Mouse (Mus musculus) hematopoietic stem cell, adult 5-6 weeks (primary cell): ENCODE measurements around the gene Rps6kc1. TPM values are rescaled to one million over a fixed set of nuclear protein-coding genes. Genes with fewer than 3 reads are reported as not detected.

Source experiments
- ATAC-seq, 2 experiments: fragments of 125-278 bp in 1 of 2; replicated peaks in 1 of 2; 2 replicates each; pipeline ENCODE4 v1.8.0; 2016 to 2017; ENCODE audit warnings: inconsistent platforms in 2 of 2, mild to moderate bottlenecking in 2 of 2, moderate number of reproducible peaks in 2 of 2, low read depth in 1 of 2, moderate TSS enrichment in 1 of 2; ENCODE audit not compliant: low FRiP score in 2 of 2, poor library complexity in 2 of 2, severe bottlenecking in 2 of 2, insufficient read depth in 1 of 2, low TSS enrichment in 1 of 2
- total RNA-seq: library from RNA; stranded (forward); fragments of 172-1452, 232-1000 nt; gene quantifications from 2 replicates; pipeline ENCODE4 v1.2.3, GENCODE M21; 2017

Gene Rps6kc1
- total RNA-seq, 1 experiment from 2014 or later = 14.1 TPM

DNA sequence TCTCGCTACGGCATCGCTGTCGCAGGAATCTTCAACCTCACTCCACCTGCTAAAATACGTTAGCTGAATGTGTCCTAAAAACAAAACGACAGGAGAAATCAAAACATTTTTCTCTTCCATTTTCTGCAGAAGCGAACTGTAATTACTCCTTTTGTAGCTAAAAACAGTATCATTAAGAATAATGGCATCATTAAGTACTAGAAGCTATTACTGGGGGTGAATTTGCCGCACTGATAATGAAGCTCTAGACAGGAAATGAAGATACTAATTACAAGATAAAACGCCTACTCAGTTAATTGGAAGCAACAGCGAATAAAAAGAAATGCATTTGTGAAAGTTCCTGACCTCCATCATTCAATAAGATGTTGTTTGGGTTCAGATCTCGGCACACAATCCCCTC lies 112.9 kb downstream of the Rps6kc1 start:
- no peak for ATAC-seq

DNA sequence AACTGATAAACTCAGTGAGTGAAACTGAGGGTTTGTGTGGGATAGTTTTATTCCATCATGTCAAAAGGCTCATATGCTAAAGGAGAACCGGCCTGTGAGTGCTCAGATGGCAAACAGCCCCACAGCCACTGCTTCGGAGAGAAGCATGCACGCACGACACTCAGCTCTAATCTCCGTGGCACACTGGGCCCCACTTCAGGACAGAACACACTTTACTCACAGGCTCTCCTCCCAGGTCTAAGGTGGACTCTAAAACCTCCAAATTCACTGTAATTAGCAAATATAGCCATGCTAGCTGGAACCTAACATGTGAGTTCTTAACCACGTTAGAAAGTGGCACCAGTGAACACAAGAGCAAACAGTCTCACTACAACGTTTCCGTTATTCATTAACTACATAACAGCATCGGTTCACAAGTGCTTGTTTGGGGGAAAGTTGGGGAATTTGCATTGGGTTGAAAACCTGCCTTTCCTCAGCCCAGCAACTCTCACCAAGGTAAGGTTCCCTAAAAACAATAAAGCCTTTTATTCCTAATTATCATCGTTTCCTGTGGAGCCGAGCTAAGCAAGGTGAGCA lies 114.0 kb downstream of the Rps6kc1 start:
- ATAC-seq = no peak

DNA sequence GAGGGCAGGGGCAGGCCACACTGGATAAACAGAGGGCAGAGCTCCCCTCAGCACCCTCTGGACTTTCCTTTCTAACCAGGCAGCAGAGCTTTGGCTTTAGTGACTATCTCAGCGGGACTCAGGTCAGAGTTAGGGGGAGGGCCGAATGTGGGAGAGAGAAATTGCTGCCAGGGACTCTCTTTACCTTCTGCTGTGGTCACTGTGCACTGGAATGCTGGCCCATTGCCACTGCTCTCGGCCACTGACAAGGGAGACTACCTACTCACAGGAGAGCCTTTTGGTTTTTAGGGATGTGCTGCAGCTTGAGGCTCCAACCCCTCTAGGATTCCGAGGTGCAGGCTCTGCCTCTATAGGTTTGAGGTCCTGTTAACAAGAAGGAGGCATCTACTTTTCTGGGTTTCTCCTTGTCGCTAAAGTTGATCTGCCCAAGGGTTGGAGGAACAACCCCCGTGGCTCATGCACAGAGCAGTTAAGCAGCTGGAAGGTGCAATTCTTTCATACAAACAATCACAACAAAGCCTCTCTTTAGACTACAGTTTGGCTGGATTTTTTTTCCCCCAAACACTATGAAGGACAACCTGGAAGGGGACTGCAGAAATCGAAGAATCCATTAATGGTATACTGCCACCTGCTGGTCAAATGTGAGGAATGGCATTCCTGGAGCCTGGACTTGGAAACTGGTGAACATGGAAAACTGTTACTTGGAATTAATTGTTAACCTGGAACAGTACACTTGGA lies 114.7 kb downstream of the Rps6kc1 start:
- ATAC-seq = no peak; a peak in 1 of 4 replicates

DNA sequence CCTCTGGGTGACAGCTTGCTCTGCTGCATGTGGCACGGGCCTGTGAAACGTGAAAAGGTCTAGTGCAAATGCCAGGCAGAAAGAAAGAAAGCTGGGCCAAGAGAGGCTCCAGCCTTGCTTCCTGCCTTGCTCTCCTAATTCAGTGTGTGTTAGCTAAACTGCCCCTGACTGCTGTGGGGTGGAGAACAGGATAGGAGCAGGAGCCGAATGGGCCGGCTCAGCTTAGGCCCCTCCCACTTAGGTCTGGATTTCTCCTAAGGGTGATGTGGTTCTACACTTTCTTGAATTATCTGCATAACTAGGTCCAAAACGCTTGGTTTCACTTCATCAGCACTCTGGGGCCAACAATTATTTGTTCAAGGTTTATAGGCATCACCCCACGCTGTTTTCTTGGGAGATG lies 119.9 kb downstream of the Rps6kc1 start:
- 0 out of 4 replicates have a peak, but pooled peaks of 1 of the 2 experiments have one; percentile 7 for ATAC-seq

DNA sequence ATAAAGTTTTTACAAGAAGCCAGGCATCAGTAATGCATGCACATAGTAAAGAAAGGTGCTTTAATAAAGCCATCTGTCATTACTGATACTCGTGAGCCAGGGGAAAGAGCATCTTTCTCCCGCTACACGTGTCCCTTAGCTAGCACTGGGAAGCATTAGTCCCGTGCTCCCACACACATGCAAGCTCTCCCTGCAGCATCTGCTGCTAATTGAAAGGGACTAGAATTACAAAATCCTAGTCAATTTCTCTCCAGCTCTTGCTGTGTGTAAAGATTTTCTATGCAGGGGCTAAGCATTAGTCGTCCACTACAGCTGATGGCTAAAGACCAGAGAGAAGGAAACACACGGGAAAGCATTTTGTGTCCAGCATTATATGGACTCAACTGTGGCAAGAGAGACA lies 120.8 kb downstream of the Rps6kc1 start:
- no peak for ATAC-seq

DNA sequence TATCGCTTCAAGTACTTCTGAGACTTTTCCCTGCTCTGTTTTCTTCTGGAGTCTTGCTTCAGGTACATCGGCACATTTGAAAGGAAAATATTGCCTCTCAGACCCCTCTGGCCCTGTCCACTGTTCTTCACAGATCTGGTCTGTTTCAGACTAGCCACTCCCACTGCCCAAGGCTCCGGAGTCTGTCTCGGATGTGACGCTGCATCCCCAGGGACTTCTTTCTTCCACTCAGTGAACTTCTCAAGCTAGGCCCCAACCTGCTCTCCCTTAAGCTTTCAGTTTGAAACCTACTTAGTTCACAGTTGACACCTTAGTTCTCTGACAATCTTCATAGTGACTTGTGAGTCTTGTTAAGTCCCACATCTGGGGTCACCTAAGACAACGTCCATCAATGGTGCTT lies 133.9 kb downstream of the Rps6kc1 start:
- no peak for ATAC-seq

DNA sequence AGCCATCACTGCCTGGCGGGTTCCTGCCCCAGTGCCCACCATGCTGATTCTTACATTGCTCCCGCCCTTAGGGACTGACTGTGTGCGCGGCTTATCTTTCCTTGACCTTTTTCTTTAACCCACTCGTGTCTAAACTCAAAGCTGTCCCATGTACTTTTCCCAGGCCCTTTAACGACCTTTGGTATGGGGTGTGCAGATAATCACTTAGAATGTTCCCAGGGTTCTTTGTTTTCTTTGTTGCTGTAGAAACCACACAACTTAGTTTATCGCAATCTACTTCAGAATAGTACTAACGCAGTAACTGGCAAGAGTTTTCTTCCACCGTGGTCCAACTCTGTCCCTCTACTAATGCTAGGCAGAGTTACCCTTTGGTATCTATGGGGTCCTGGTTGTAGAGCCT lies 135.3 kb downstream of the Rps6kc1 start:
- ATAC-seq = no peak

DNA sequence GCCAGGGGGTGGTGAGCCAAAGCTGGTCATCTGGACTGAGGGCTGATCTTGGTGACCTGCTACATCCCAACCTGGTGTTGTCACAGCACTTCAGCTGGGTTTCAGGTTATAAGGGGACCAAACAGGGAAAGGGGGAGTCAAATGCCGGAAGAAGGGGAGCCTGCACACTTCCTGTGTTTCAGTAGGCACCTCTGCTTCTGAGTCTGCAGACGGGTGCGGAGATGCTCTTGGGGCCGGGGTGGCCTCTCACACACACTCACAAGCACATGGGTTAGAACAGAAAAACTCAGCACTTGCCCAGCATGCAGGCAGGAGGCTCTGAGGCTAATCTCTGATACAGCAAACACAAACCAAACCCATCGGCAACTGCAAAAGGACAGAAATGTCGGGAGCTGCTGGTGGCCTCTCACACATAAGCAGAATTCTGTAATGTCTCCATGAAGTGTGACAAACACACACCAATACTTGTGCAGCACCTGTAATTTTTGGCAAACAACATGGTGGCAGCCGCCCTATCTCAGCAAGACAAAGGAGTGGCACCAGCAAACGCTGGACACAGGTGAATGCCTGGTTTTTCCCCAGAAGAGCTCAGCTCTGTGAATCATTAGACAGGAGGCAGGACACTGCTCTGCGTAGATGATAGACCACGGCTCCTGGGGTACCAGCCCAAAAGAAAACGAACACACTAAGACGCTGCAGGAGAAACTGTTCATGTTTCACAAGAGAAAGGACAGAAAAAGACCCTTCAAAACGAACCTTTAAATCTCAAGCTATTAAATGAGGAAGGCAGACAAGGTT lies 139.3 kb downstream of the Rps6kc1 start:
- no peak for ATAC-seq

DNA sequence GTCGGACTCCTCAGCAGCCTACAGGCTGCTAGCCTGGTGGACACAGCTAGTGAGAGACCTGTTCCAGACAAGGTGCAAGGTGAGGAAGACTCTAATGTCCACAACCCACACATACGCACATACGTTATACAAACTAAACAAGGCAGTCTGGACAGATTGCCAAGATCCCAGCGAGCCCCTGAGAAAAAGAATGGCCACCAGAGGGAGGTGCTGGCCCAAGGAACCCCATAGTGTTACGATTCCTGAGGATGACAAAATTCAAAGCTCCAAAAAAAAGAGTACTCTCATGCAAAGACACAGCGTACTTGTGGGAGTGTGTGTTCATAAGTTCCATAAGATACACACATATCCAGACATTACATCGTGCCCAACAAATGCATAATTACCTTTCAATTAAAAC lies 141.8 kb downstream of the Rps6kc1 start:
- no peak for ATAC-seq

DNA sequence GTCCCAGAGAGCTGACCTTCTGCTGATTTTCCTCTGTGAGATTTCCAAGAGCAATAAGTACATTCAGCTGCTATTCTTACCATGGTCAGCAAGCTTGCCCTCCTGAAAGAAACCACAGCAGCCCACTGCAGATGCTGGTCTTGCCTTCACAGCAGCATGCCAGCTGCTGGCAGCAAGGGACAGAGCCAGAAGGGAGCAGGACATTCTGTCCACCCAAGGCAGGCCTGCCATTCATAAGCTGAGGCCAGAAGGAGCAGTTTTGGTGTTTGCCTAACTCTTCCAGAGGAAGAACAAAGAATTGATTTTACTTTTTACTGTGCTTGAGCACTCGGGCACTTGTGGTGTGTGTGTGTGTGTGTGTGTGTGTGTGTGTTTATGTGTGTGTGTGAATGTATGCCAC lies 143.3 kb downstream of the Rps6kc1 start:
- no peak for ATAC-seq

DNA sequence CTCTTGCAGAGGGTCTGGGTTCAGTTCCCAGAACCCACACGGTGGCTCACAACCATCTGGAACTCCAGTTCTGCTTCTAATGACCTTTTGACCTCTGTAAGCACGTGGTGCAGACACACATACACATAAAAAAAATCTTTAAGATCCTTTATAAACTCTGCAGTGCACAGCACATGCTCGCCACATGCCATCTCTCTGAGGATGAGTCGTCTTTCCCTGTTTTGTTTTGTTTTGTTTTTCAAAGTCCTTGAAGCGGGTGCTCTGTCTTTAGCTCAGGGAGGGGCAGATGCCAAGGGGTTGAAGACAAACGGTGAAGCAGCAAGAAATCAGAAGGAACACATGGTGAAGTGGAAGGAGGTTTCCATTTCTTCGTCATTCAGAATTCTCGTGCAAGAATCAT lies 143.9 kb downstream of the Rps6kc1 start:
- no peak for ATAC-seq

DNA sequence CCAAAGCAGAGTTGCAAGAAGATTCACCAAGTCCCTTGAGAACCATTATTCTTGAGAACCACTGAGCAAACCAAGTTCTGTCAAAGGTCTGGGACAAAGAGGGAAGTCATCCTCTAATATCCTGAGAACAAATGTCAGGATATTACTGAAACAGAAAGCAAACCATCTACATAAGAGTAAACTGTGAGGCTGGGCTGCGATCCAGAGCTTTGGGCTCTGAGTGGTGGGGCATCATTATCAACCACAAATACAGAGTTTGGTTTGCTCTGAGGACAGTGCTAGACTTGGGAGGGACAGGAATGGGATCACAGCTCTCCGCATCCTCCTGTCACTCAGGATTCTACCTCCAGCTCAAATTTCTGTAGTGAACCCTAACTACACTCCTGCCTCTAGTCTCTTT lies 144.8 kb downstream of the Rps6kc1 start:
- ATAC-seq = no peak

DNA sequence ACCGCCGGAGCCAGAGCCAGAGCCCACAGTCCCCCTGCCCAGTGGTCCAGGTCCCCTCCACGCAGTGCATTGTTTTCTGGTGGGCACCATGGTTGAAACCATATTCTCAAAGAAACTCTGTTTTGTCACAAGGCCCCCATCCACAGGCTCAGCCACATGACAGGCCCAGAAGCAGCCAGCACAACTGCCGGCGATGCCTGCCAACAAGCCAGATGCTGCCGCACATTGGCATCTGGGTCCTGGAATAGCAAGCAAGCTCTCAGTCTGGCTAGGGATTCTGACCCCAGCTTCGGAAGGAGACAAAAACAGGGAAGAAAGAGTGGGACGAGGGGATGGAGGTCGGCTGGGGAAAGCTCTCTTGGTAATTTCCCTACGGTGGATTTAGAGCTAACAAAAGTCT lies 147.8 kb downstream of the Rps6kc1 start:
- ATAC-seq = no peak

DNA sequence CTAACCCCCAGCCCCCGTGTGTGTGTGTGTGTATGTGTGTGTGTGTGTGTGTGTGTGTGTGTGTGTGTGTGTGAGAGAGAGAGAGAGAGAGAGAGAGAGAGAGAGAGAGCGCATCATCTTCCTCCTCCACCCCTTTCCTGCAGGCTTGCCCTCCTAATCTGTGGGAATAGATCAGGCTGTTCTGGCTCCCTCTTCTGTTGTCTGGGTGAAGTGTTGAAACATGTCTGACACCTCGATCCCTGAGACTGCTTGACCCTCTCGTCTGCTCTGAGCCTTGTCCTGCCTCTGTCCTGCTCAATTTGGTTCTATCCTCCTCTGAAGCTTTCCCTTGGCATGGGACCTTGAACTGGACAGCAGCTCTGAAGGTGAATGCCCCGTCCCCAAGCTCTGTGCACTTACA lies 149.8 kb downstream of the Rps6kc1 start:
- no peak for ATAC-seq

DNA sequence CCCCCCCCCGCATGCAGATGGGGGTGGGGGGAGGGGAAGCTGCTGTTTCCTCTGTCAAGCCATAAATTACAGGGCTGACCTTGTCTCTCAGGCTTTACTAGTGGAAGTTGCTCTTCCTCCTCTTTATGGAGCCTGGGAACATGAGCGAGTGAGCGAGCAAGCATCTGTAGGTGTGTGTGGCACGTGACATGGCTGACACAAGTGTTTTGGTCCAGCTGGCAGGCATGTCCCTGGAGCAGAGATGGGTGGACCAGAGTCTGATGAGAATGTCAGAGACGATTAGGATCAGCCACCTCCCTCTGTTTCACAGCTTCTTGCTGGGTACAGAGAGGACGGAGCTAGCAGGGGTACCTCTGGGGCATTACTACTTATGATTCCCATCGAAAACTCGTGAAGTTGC lies 153.7 kb downstream of the Rps6kc1 start:
- no peak for ATAC-seq

DNA sequence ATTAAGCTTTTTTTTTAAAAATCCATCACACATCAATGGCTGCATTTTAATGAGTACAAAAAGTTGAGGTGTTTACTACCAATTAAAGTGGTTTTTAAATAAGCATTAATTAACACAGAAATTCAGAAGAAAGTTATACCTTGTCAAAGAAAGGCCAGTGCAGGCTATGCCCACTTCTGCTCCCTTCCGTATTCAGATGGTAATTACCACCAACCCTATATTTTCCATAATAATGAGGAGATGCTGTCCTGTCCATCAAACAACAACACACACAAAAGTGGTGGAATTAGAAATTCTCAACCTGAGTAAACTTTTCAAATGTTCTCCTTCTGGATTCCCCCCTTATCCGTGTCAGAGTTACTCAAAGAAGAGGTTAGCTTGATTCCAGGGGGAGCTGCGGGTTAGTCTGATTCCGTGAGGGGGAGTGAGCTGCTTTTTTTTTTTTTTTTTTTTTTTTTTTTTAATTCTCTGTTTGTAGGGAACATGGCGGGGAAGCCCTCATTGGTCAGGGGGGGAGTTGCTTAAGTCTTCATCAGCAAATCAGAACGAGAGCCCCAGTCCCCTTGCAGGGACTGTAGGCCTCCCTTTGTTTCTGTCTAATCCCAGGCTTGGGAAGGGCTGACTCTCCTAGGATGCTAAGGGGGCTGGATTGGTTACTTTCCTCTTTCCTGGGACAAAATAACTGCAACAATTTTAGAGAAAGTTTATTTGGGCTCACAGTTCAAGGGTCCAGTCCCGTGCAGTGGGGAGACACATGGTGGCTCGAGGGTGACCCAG lies 159.6 kb downstream of the Rps6kc1 start:
- no peak for ATAC-seq

DNA sequence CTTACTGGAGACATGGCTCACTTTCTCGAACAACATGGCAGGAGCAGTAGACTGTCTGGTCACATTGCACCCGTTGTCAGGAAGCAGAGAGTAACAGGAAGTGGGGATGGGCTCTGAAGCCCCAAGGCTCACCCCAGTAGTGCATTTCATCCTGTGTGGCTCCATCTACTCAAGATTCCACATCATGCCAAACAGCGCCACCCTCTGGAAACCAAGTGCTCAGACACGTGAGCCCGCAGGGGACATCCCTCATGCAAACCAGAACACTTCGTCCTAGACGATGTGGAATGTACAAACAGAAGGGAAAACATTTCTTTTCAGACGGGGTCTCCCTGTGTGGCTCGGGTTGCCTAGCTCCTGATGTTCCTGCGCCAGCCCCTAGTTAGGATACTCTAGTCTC lies 162.6 kb downstream of the Rps6kc1 start:
- ATAC-seq = no peak

DNA sequence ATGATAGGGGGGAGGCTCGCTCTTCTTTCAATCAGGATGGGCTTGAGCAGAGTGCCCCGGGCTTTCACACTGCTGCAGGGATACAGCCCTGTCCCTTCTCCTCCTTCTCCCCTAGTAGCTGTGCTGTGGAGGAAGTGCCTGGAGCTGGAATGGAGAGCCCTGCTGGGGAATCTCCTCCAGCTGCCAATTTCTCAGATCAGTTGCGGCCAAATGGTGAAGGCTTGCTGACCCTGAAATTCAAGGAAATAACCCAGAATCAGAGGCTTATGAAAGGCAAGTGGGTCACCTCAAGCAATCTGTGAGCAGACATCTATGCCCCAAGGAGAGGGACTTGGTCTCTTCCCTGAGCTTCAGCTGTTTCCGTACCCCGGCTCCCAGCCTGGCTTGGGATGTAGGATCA lies 170.1 kb downstream of the Rps6kc1 start:
- ATAC-seq = no peak
